Mouse (Mus musculus) thymus, postnatal 36 days (tissue): ENCODE results near the gene Arg2.
"Not testable (repeated sequence)": the region's sequence is repeated elsewhere in the genome, so short reads cannot be mapped to it uniquely, and the experiment has no call there.

Source experiments
- DNase-seq, 2 experiments: peaks; one replicate each; pipeline ENCODE4 v3.0.0; 2022; ENCODE audit warnings: mixed read lengths in 2 of 2

The Arg2 gene

GRCm38 (mm10) chr12:79171269-79171995 is 40.9 kb downstream of the Arg2 start:
- DNase-seq: no peak

GRCm38 (mm10) chr12:79172019-79172941 is 41.7 kb downstream of the Arg2 start, which contains the start of gene Vti1b:
TSS of gene Vti1b (minus strand) at chr12:79172667.
- peak; percentile 89 to 90 for DNase-seq

- no peak for DNase-seq
Measured at GRCm38 (mm10) chr12:79173721-79174120, 43.1 kb downstream of the Arg2 start.

- no peak for DNase-seq
Measured at GRCm38 (mm10) chr12:79175998-79176397, 45.4 kb downstream of the Arg2 start.

- DNase-seq: not testable (repeated sequence)
Measured at GRCm38 (mm10) chr12:79185160-79185559, 54.6 kb downstream of the Arg2 start.

GRCm38 (mm10) chr12:79190931-79191673 is 60.5 kb downstream of the Arg2 start:
- peak; percentile 40 to 60 for DNase-seq

GRCm38 (mm10) chr12:79191701-79192100 is 61.1 kb downstream of the Arg2 start:
- peak; percentile 77 to 79 for DNase-seq

GRCm38 (mm10) chr12:79192193-79192592 is 61.6 kb downstream of the Arg2 start, which contains the start of gene Rdh11:
TSS of gene Rdh11 (minus strand) at chr12:79192293.
- DNase-seq: no peak

- peak; percentile 33 to 48 for DNase-seq
Measured at GRCm38 (mm10) chr12:79193441-79193840, 62.9 kb downstream of the Arg2 start.

GRCm38 (mm10) chr12:79197105-79197504 is 66.5 kb downstream of the Arg2 start:
- no peak for DNase-seq

- no peak for DNase-seq
Measured at GRCm38 (mm10) chr12:79201882-79202281, 71.3 kb downstream of the Arg2 start.
